Mouse (Mus musculus) CH12.LX (cell line): ENCODE measurements at regions not wholly inside any gene's neighbourhood (a gene's known extent, or its start where the extent isn't known, plus 50 kb on each side); places are given as distances from the start of the nearest gene placed in this dataset.
"Not testable (repeated sequence)": the region's sequence is repeated elsewhere in the genome, so short reads cannot be mapped to it uniquely, and the experiment has no call there.

Source experiments
- DNase-seq: peaks from one replicate; pipeline ENCODE4 v3.0.0-alpha.2; 2013; ENCODE audit errors: extremely low read depth
- H3K27ac ChIP-seq: 2 replicates; pipeline ENCODE4 v1.5.1; 2012; ENCODE audit warnings: low read depth, mild to moderate bottlenecking, control low read depth, moderate library complexity; ENCODE audit not compliant: insufficient read depth
- H3K27me3 ChIP-seq: replicated peaks from 2 replicates; pipeline ENCODE3; 2012; ENCODE audit warnings: inconsistent platforms
- H3K36me3 ChIP-seq, 2 experiments: replicated peaks in 1 of 2; 2 replicates each; pipeline versions ENCODE3 to v1.6.1; 2012; ENCODE audit warnings: inconsistent platforms in 1 of 2, low read length in 1 of 2, mild to moderate bottlenecking in 1 of 2, mixed read lengths in 1 of 2, moderate library complexity in 1 of 2; ENCODE audit not compliant: control insufficient read depth in 1 of 2, insufficient read depth in 1 of 2
- H3K4me1 ChIP-seq, 2 experiments: 2 replicates each; pipeline ENCODE4 v1.6.1; 2012; ENCODE audit warnings: inconsistent platforms in 1 of 2, moderate library complexity in 1 of 2; ENCODE audit not compliant: insufficient read depth in 2 of 2, control insufficient read depth in 1 of 2
- H3K4me2 ChIP-seq: 2 replicates; pipeline ENCODE4 v1.6.1; 2012; ENCODE audit warnings: low read depth, mild to moderate bottlenecking, control low read depth; ENCODE audit not compliant: poor library complexity, insufficient read depth, severe bottlenecking
- H3K4me3 ChIP-seq, 3 experiments: fragments of 150-350 bp in 1 of 3; sonication (generic) in 1 of 3; replicated peaks in 1 of 3; 2 replicates each; pipeline versions ENCODE3 to v1.5.1; 2011 to 2012; ENCODE audit warnings: low read depth in 2 of 3, low read length in 2 of 3, mild to moderate bottlenecking in 2 of 3, moderate library complexity in 2 of 3, control low read depth in 1 of 3, improper control_type of control experiment in 1 of 3, inconsistent platforms in 1 of 3, mixed read lengths in 1 of 3; ENCODE audit not compliant: poor library complexity in 1 of 3
- H3K79me2 ChIP-seq: replicated peaks from 2 replicates; pipeline ENCODE4 v1.6.1; 2012; ENCODE audit warnings: mild to moderate bottlenecking, moderate library complexity; ENCODE audit not compliant: control insufficient read depth, poor library complexity, insufficient read depth, severe bottlenecking; ENCODE audit errors: extremely low read depth
- H3K9ac ChIP-seq: 2 replicates; pipeline ENCODE4 v1.6.1; 2012; ENCODE audit warnings: low read depth, mild to moderate bottlenecking, control low read depth, moderate library complexity; ENCODE audit not compliant: insufficient read depth
- H3K9me3 ChIP-seq: replicated peaks from 2 replicates; pipeline ENCODE3; 2012; ENCODE audit warnings: low read length, inconsistent platforms, mixed read lengths
- BHLHE40 ChIP-seq: IDR thresholded peaks from 2 replicates; pipeline ENCODE4 v1.6.1; 2011; ENCODE audit warnings: mild to moderate bottlenecking, low read depth, low read length, improper control_type of control experiment
- CHD2 ChIP-seq: IDR thresholded peaks from 2 replicates; pipeline ENCODE4 v1.6.1; 2011; ENCODE audit warnings: low read length, improper control_type of control experiment
- E2F4 ChIP-seq: IDR thresholded peaks from 2 replicates; pipeline ENCODE4 v1.6.1; 2011; ENCODE audit warnings: low read depth, low read length, improper control_type of control experiment; ENCODE audit not compliant: insufficient replicate concordance
- ETS1 ChIP-seq: conservative IDR thresholded peaks from 2 replicates; pipeline ENCODE4 v1.6.1; 2012; ENCODE audit warnings: low read depth, mild to moderate bottlenecking, inconsistent platforms, low read length, improper control_type of control experiment, moderate library complexity
- GABPA ChIP-seq: IDR thresholded peaks from 2 replicates; pipeline ENCODE4 v1.6.1; 2012; ENCODE audit warnings: low read depth, low read length, improper control_type of control experiment, inconsistent platforms; ENCODE audit not compliant: insufficient replicate concordance
- IRF4 ChIP-seq: IDR thresholded peaks from 2 replicates; pipeline ENCODE4 v1.6.1; 2014; ENCODE audit warnings: low read depth, mild to moderate bottlenecking, inconsistent platforms, low read length, improper control_type of control experiment
- JUND ChIP-seq: conservative IDR thresholded peaks from 2 replicates; pipeline ENCODE4 v1.6.1; 2011; ENCODE audit warnings: low read depth, low read length, improper control_type of control experiment
- MAFK ChIP-seq: IDR thresholded peaks from 2 replicates; pipeline ENCODE4 v1.6.1; 2011; ENCODE audit warnings: low read length, improper control_type of control experiment; ENCODE audit not compliant: insufficient replicate concordance
- MAX ChIP-seq: IDR thresholded peaks from 2 replicates; pipeline ENCODE4 v1.6.1; 2011; ENCODE audit warnings: low read length, improper control_type of control experiment
- MAZ ChIP-seq: IDR thresholded peaks from 2 replicates; pipeline ENCODE4 v1.6.1; 2012; ENCODE audit warnings: low read depth, mild to moderate bottlenecking, inconsistent platforms, low read length, improper control_type of control experiment, moderate library complexity
- NELFE ChIP-seq: IDR thresholded peaks from 2 replicates; pipeline ENCODE4 v1.6.1; 2011; ENCODE audit warnings: low read depth, low read length, improper control_type of control experiment
- PAX5 ChIP-seq: IDR thresholded peaks from 2 replicates; pipeline ENCODE4 v1.6.1; 2012; ENCODE audit warnings: low read length, inconsistent platforms, mixed read lengths
- POLR2A ChIP-seq: IDR thresholded peaks from 2 replicates; pipeline ENCODE4 v1.6.1; 2011; ENCODE audit warnings: low read depth, mild to moderate bottlenecking, improper control_type of control experiment, low read length
- RAD21 ChIP-seq: IDR thresholded peaks from 2 replicates; pipeline ENCODE4 v1.6.1; 2011; ENCODE audit warnings: low read depth, mild to moderate bottlenecking, low read length, improper control_type of control experiment, moderate library complexity
- RCOR1 ChIP-seq: conservative IDR thresholded peaks from 2 replicates; pipeline ENCODE4 v1.6.1; 2012; ENCODE audit warnings: low read depth, mild to moderate bottlenecking, inconsistent platforms, low read length, improper control_type of control experiment
- SIN3A ChIP-seq: IDR thresholded peaks from 2 replicates; pipeline ENCODE4 v1.6.1; 2012; ENCODE audit warnings: low read length, improper control_type of control experiment, inconsistent platforms
- SMC3 ChIP-seq: IDR thresholded peaks from 2 replicates; pipeline ENCODE4 v1.6.1; 2011; ENCODE audit warnings: low read depth, low read length, improper control_type of control experiment
- TBP ChIP-seq: conservative IDR thresholded peaks from 2 replicates; pipeline ENCODE4 v1.6.1; 2011; ENCODE audit warnings: low read depth, low read length, improper control_type of control experiment
- TCF12 ChIP-seq: IDR thresholded peaks from 2 replicates; pipeline ENCODE4 v1.6.1; 2014; ENCODE audit warnings: low read depth, mild to moderate bottlenecking, inconsistent platforms, low read length, improper control_type of control experiment
- UBTF ChIP-seq: IDR thresholded peaks from 2 replicates; pipeline ENCODE4 v1.6.1; 2012; ENCODE audit warnings: low read depth, mild to moderate bottlenecking, inconsistent platforms, low read length, improper control_type of control experiment, moderate library complexity
- USF1 ChIP-seq: IDR thresholded peaks from 2 replicates; pipeline ENCODE4 v1.6.1; 2014; ENCODE audit warnings: low read depth, mild to moderate bottlenecking, inconsistent platforms, low read length, improper control_type of control experiment
- USF2 ChIP-seq: conservative IDR thresholded peaks from 2 replicates; pipeline ENCODE4 v1.6.1; 2011; ENCODE audit warnings: low read depth, low read length, improper control_type of control experiment
- ZC3H11A ChIP-seq: IDR thresholded peaks from 2 replicates; pipeline ENCODE4 v1.6.1; 2012; ENCODE audit warnings: low read depth, mild to moderate bottlenecking, inconsistent platforms, low read length, improper control_type of control experiment
- ZKSCAN1 ChIP-seq: IDR thresholded peaks from 2 replicates; pipeline ENCODE4 v1.6.1; 2012; ENCODE audit warnings: low read depth, inconsistent platforms, low read length, improper control_type of control experiment, borderline replicate concordance
- ZMIZ1 ChIP-seq: IDR thresholded peaks from 2 replicates; pipeline ENCODE4 v1.6.1; 2012; ENCODE audit warnings: low read depth, mild to moderate bottlenecking, inconsistent platforms, low read length, improper control_type of control experiment
- ZNF384 ChIP-seq: IDR thresholded peaks from 2 replicates; pipeline ENCODE4 v1.6.1; 2012; ENCODE audit warnings: low read depth, low read length, improper control_type of control experiment, inconsistent platforms
- dilution Hi-C: fragments of 300-500 bp; cut with MboI; formaldehyde crosslinking; loops from 2 replicates; pipeline ENCODE4 v1.14.3; 2020; ENCODE audit warnings: low sequenced_read_pairs; ENCODE audit not compliant: extremely low pct_unique_long_range_greater_than_20kb, extremely low pct_ligation_motif_present
- in situ Hi-C: fragments of 300-500 bp; cut with MboI; formaldehyde crosslinking; loops from 3 replicates; pipeline ENCODE4 v1.14.3; 2019; ENCODE audit warnings: low sequenced_read_pairs, low pct_ligation_motif_present, low pct_unique_long_range_greater_than_20kb, mixed read lengths

DNA sequence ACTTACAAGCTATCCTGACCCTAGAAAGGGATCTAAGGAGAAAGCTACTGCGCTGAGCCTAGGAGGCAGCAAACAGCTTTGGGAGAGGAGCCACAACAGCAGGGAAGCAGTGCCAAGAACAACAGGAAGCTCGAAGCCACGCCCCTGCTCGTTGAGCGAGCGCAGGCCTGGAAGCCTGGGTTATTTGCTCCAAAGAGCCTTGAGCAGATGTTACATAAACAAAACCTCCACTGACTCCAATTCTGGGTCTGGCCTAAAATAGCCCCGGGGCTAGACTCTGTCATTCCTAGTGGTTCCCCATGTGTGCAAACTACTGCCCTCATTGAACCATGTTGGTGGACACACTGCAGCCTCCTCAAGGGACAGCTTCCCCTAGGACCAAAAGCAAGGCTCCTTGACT, 89.6 kb upstream of the Lnx1 start:
- in situ Hi-C loops: loop anchor here (10.0 kb wide), 1 partner anchor 362 kb away; the partner anchor contains the start of gene Pdgfra
- TF ChIP-seq TCF12 (no peak), JUND (no peak), SIN3A (no peak), CHD2 (no peak), ZNF384 (no peak), NELFE (no peak), SMC3 (no peak), ETS1 (no peak), TBP (no peak), BHLHE40 (no peak), MAX (no peak), PAX5 (no peak), MAFK (no peak), MAZ (no peak), POLR2A (no peak), ZC3H11A (no peak), USF2 (no peak)
- no peak overlapping the region for H3K9ac ChIP-seq
- H3K36me3 ChIP-seq: no peaks in the 10 kb centered on the region
- no peaks in the 10 kb centered on the region for H3K79me2 ChIP-seq
- no peaks in the 10 kb centered on the region for H3K27me3 ChIP-seq
- H3K4me2 ChIP-seq: no peak overlapping the region
- H3K27ac ChIP-seq: no peak overlapping the region
- peaks cover 2% of the 10 kb centered on the region for H3K9me3 ChIP-seq
- H3K4me1 ChIP-seq: peaks cover 0 to 7% of the 10 kb centered on the region in 2 experiments; a peak in 2 of 4 replicates
- dilution Hi-C loops: no loop called here
- no peak overlapping the region for H3K4me3 ChIP-seq
- DNase-seq: no peak

DNA sequence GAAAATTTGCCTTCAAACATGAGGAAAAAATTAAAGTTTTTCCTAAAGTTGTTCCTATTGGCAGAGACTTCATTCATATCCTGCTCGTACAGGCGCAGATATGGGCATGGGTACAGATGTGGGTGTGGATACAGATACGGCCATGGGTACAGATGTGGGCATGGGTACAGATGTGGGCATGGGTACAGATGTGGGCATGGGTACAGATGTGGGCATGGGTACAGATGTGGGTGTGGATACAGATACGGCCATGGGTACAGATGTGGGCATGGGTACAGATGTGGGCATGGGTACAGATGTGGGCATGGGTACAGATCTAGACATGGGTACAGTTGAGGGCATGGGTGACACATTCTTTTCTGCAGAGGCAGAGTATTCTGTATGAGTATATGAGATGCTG, 87.8 kb upstream of the Lnx1 start:
- H3K9me3 ChIP-seq, H3K4me1 ChIP-seq, H3K4me2 ChIP-seq, DNase-seq, H3K79me2 ChIP-seq, H3K27ac ChIP-seq, dilution Hi-C loops, H3K4me3 ChIP-seq, H3K36me3 ChIP-seq, H3K9ac ChIP-seq, H3K27me3 ChIP-seq: not testable (repeated sequence)
- in situ Hi-C loops: loop anchor here (10.0 kb wide), 1 partner anchor 364 kb away; the partner anchor contains the start of gene Pdgfra

DNA sequence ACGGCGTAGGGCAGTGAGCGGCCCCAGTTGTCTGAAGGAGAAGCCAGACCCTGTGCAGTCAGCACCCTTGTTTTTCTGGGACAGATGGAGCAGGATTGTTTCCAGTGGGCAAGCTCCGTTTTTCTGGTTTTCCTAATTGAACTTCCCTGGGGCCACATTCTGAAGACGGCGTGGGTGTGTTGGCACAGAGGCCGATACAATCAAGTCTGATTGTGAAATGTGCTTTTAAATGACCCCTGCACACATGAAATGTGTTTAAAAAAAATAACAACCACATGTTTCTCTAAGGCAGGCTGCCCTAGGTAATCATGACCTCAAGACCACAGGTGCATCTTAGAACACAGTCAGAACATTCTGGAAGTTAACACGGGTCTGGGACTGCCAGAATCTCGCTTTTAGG, 81.2 kb upstream of the Lnx1 start:
- Histone ChIP-seq H3K4me3 (no peak overlapping the region), H3K9ac (no peak overlapping the region), H3K27ac (no peak overlapping the region), H3K36me3 (no peaks in the 10 kb centered on the region), H3K4me2 (no peak overlapping the region), H3K4me1 (peaks cover 0 to 6% of the 10 kb centered on the region in 2 experiments; a peak in 2 of 4 replicates), H3K79me2 (no peaks in the 10 kb centered on the region), H3K27me3 (no peaks in the 10 kb centered on the region), H3K9me3 (no peaks in the 10 kb centered on the region)
- in situ Hi-C loops (no loop called here), dilution Hi-C loops (no loop called here)
- TF ChIP-seq IRF4 (no peak), UBTF (no peak), POLR2A (no peak), ZNF384 (no peak), RCOR1 (no peak), MAFK (no peak), ZKSCAN1 (no peak), E2F4 (no peak), MAX (no peak), ZMIZ1 (no peak), USF1 (no peak), TBP (no peak), ZC3H11A (no peak), RAD21 (no peak), GABPA (no peak)
- no peak for DNase-seq
